Mouse (Mus musculus): ENCODE measurements around the gene Dnm3. TPM values are rescaled to one million over a fixed set of nuclear protein-coding genes. Genes with fewer than 3 reads are reported as not detected.
"Not testable (repeated sequence)": the region's sequence is repeated elsewhere in the genome, so short reads cannot be mapped to it uniquely, and the experiment has no call there.

Dnm3 gene
- polyA plus RNA-seq, 1 experiment, result 1.0 TPM

GRCm38 (mm10) chr1:162394549-162394948 lies 83.3 kb downstream of the Dnm3 start:
- TF ChIP-seq POLR2A (IDR thresholded peaks at IDR 0.05; ENCODE audit: low read depth, low read length) (no peak), CTCF (IDR thresholded peaks at IDR 0.05; ENCODE audit: extremely low read depth, insufficient read length, insufficient replicate concordance, low read depth, low read length) (no peak)

DNA sequence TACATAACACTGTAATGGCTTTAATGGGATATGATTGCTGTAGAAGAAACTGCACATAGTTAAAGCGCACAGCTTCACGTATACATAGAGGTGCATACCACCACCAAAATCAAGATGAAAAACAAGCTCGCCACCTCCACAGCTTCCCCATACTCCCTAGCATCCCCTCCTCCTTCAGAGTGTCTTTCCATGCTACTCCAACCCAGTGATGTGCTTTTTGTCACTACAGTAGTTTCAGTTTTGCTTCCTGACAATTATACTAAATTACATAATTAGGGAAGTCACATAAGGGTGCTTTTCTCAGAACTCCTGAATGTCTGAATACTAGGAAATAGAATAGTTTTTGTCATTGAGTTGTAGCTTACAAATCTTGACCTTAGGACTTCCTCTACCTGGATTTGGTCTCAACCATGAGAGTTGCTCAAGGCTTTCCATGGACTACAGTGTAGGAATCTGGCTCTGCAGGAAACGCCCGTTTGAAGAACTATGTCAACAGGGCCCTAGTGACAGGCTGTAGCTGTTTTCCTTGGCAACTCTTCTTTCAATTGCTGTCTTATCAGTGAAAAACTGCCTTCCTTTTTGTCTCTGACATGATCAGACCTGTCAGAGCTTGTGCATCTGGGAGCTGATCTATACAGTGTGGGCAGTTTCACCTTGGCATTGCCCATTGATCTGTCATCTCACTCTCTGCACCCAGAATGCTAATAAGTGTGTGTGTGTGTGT lies 89.2 kb downstream of the Dnm3 start:
- H3K4me3 ChIP-seq (ENCODE audit: low read depth, low read length), result no peak overlapping the region
- TF ChIP-seq POLR2A (IDR thresholded peaks at IDR 0.05; ENCODE audit: low read depth, low read length) (no peak), CTCF (IDR thresholded peaks at IDR 0.05; ENCODE audit: extremely low read depth, insufficient read length, insufficient replicate concordance, low read depth, low read length) (no peak)
- 53% methylated on average over 5 of the region's 5 CpGs for WGBS
- H3K4me1 ChIP-seq (ENCODE audit: control insufficient read depth, insufficient read depth, insufficient read length, low read length), result 0 out of 2 replicates have a peak, but pooled peaks cover 2% of the 10 kb centered on the region
- no peaks in the 10 kb centered on the region for H3K36me3 ChIP-seq (ENCODE audit: control insufficient read depth, insufficient read depth, low read length)
- no peaks in the 10 kb centered on the region for H3K27me3 ChIP-seq (ENCODE audit: control insufficient read depth, insufficient read depth, low read length)
- no peak overlapping the region for H3K27ac ChIP-seq (ENCODE audit: insufficient read depth, low read depth, low read length)

More at GRCm38 (mm10) chr1:162394549-162394948, 83.3 kb downstream of the Dnm3 start:
- Histone ChIP-seq H3K4me3 (ENCODE audit: low read depth, low read length) (no peak overlapping the region), H3K27ac (ENCODE audit: insufficient read depth, low read depth, low read length) (no peak overlapping the region), H3K36me3 (ENCODE audit: control insufficient read depth, insufficient read depth, low read length) (no peaks in the 10 kb centered on the region), H3K4me1 (ENCODE audit: control insufficient read depth, insufficient read depth, insufficient read length, low read length) (no peaks in the 10 kb centered on the region), H3K27me3 (ENCODE audit: control insufficient read depth, insufficient read depth, low read length) (no peaks in the 10 kb centered on the region)
- 49% methylated on average over 4 of the region's 4 CpGs for WGBS

GRCm38 (mm10) chr1:162373068-162373467 lies 104.8 kb downstream of the Dnm3 start:
- 88% methylated on average over 1 of the region's 1 CpGs for WGBS
- H3K4me3 ChIP-seq (ENCODE audit: low read depth, low read length); H3K27me3 ChIP-seq (ENCODE audit: control insufficient read depth, insufficient read depth, low read length); H3K27ac ChIP-seq (ENCODE audit: insufficient read depth, low read depth, low read length); H3K36me3 ChIP-seq (ENCODE audit: control insufficient read depth, insufficient read depth, low read length); H3K4me1 ChIP-seq (ENCODE audit: control insufficient read depth, insufficient read depth, insufficient read length, low read length): not testable (repeated sequence)

DNA sequence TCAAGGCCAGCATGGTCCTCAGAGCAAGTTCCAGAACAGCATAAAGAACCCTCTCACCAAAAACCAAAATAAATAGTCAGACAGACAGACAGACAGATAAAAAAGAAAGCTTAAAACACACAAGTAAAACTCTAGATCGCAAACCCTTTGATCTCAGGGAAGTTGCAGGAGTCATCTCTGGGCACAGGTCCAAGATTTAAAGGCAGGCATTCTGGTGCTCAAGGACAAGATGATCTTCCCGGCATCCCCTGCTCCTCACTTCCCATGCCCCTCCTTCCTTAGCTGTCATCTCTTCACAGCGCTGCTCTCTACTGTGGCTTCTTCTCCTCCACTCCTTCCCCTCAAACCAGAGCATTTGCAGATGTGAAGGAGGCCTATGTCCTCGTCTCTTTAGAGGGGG lies 108.1 kb downstream of the Dnm3 start:
- Histone ChIP-seq H3K27me3 (ENCODE audit: control insufficient read depth, insufficient read depth, low read length) (no peaks in the 10 kb centered on the region), H3K27ac (ENCODE audit: insufficient read depth, low read depth, low read length) (no peak overlapping the region), H3K36me3 (ENCODE audit: control insufficient read depth, insufficient read depth, low read length) (no peaks in the 10 kb centered on the region), H3K4me3 (ENCODE audit: low read depth, low read length) (no peak overlapping the region), H3K4me1 (ENCODE audit: control insufficient read depth, insufficient read depth, insufficient read length, low read length) (no peaks in the 10 kb centered on the region)
- TF ChIP-seq POLR2A (IDR thresholded peaks at IDR 0.05; ENCODE audit: low read depth, low read length), result no peak
- TF ChIP-seq CTCF (IDR thresholded peaks at IDR 0.05; ENCODE audit: extremely low read depth, insufficient read length, insufficient replicate concordance, low read depth, low read length), result no peak
- 56% methylated on average over 4 of the region's 4 CpGs for WGBS

GRCm38 (mm10) chr1:162361978-162362377 lies 115.9 kb downstream of the Dnm3 start:
- H3K36me3 ChIP-seq (ENCODE audit: control insufficient read depth, insufficient read depth, low read length), result no peaks in the 10 kb centered on the region
- no peak overlapping the region for H3K4me3 ChIP-seq (ENCODE audit: low read depth, low read length)
- no peaks in the 10 kb centered on the region for H3K4me1 ChIP-seq (ENCODE audit: control insufficient read depth, insufficient read depth, insufficient read length, low read length)
- 57% methylated on average over 5 of the region's 5 CpGs for WGBS
- no peak overlapping the region for H3K27ac ChIP-seq (ENCODE audit: insufficient read depth, low read depth, low read length)
- no peaks in the 10 kb centered on the region for H3K27me3 ChIP-seq (ENCODE audit: control insufficient read depth, insufficient read depth, low read length)
- TF ChIP-seq CTCF (IDR thresholded peaks at IDR 0.05; ENCODE audit: extremely low read depth, insufficient read length, insufficient replicate concordance, low read depth, low read length) (no peak), POLR2A (IDR thresholded peaks at IDR 0.05; ENCODE audit: low read depth, low read length) (no peak)

- 63% methylated on average over 8 of the region's 8 CpGs for WGBS
- no peak overlapping the region for H3K4me3 ChIP-seq (ENCODE audit: low read depth, low read length)
- no peaks in the 10 kb centered on the region for H3K4me1 ChIP-seq (ENCODE audit: control insufficient read depth, insufficient read depth, insufficient read length, low read length)
- no peaks in the 10 kb centered on the region for H3K27me3 ChIP-seq (ENCODE audit: control insufficient read depth, insufficient read depth, low read length)
- TF ChIP-seq CTCF (IDR thresholded peaks at IDR 0.05; ENCODE audit: extremely low read depth, insufficient read length, insufficient replicate concordance, low read depth, low read length) (peak; percentile 21; the same call in 1 of the 2 replicates), POLR2A (IDR thresholded peaks at IDR 0.05; ENCODE audit: low read depth, low read length) (no peak)
- H3K36me3 ChIP-seq (ENCODE audit: control insufficient read depth, insufficient read depth, low read length), result no peaks in the 10 kb centered on the region
- no peak overlapping the region for H3K27ac ChIP-seq (ENCODE audit: insufficient read depth, low read depth, low read length)
These were observed 118.6 kb downstream of the Dnm3 start for GRCm38 (mm10) chr1:162359270-162359669.

GRCm38 (mm10) chr1:162358036-162358435 lies 119.8 kb downstream of the Dnm3 start:
- TF ChIP-seq POLR2A (IDR thresholded peaks at IDR 0.05; ENCODE audit: low read depth, low read length), result no peak
- TF ChIP-seq CTCF (IDR thresholded peaks at IDR 0.05; ENCODE audit: extremely low read depth, insufficient read length, insufficient replicate concordance, low read depth, low read length), result peak; percentile 50; the same call in 1 of the 2 replicates
- Histone ChIP-seq H3K27ac (ENCODE audit: insufficient read depth, low read depth, low read length) (no peak overlapping the region), H3K36me3 (ENCODE audit: control insufficient read depth, insufficient read depth, low read length) (no peaks in the 10 kb centered on the region), H3K4me3 (ENCODE audit: low read depth, low read length) (no peak overlapping the region), H3K27me3 (ENCODE audit: control insufficient read depth, insufficient read depth, low read length) (no peaks in the 10 kb centered on the region), H3K4me1 (ENCODE audit: control insufficient read depth, insufficient read depth, insufficient read length, low read length) (no peaks in the 10 kb centered on the region)
- WGBS, result 32% methylated on average over 8 of the region's 8 CpGs

Data from small intestine, adult 2 months (tissue).